In the genomic region with DNA sequence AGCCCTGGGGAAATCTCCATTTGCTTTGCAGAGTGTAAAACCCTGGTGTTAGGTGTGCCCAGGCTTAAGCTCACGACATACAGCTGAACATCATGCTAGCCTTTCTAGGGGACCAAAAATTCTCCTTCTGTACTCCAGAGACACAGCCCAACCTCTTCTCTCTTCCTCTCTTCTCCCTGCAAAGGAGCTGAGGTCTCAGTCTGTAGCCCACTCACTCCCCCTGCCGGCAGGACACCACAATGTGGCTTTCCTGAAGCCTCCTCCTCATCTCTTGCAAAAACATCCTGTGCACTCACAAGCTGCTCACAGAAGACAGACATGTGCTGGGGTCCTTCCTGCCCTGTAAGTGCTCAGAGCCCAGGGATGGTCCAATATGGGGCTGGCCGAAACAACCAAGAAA, we compare ENCODE assay signal across 10 mouse cellular contexts. TPM values are rescaled to one million over a fixed set of nuclear protein-coding genes. Genes with fewer than 3 reads are reported as not detected.
A peak's percentile ranks its signal among the peaks of the same experiment; 100 is the strongest.
DNase-seq lines count a peak whose midpoint lies in the region; ATAC-seq and TF ChIP-seq lines count a peak whose summit lies in the region.
"Had no signal": no experiment of that assay in that cellular context is flagged by ENCODE, and none has a peak within 500 bp of the region (broad histone marks: within the 10 kb centered on the region; RNA-seq: fewer than 3 reads in every experiment).

No protein-coding gene starts in this region.

- H3K4me3 ChIP-seq in gastrocnemius, adult 2 months: no peak overlapping the region
- no peak overlapping the region for H3K4me3 ChIP-seq in stomach, postnatal 0 days (ENCODE audit: low read depth, low read length)
- H3K4me3 ChIP-seq: embryonic facial prominence, embryonic 13.5 days; stomach, embryonic 15.5 days had no signal

- ATAC-seq in activated CD4-positive, CD25-positive, alpha-beta regulatory T cell, adult 4 months: peak; percentile 32
- peak; percentile 34; the same call in 1 of the 2 replicates for ATAC-seq in stomach, postnatal 0 days (ENCODE audit: low FRiP score, low TSS enrichment)

- H3K27me3 ChIP-seq in stomach, postnatal 0 days (ENCODE audit: control insufficient read depth, insufficient read depth, low read length): no peaks in the 10 kb centered on the region
- H3K27me3 ChIP-seq: embryonic facial prominence, embryonic 13.5 days; stomach, embryonic 15.5 days had no signal

- H3K4me2 ChIP-seq in stomach, postnatal 0 days (replicated peaks; ENCODE audit: low read depth): no peak overlapping the region
- H3K4me2 ChIP-seq: embryonic facial prominence, embryonic 13.5 days; stomach, embryonic 15.5 days had no signal

- DNase-seq in 3T3-L1 (ENCODE audit: low read depth, low spot score) (peak; percentile 71), liver (peak; percentile 71)
- DNase-seq in cerebellum, postnatal 36 days: peak; percentile 70 to 76
- DNase-seq in gastrocnemius, adult 2 months: peak; percentile 82
- DNase-seq in kidney, adult 9 months: peak; percentile 60
- peak; percentile 65 for DNase-seq in neural tube, embryonic 10.5 days (ENCODE audit: extremely low spot score, low spot score)
- peak; percentile 80 for DNase-seq in stomach, postnatal 0 days (ENCODE audit: low spot score)

- intact Hi-C loops in gastrocnemius, adult 2 months (cut with DNase I): loop anchor here (1.0 to 10.0 kb wide), 2 partner anchors 100 to 368 kb away; no protein-coding TSS in a partner anchor

- peak; percentile 82 for TF ChIP-seq CTCF in gastrocnemius, adult 2 months (IDR thresholded peaks at IDR 0.05)
- peak; percentile 88 for TF ChIP-seq CTCF in stomach, postnatal 0 days (IDR thresholded peaks at IDR 0.05; ENCODE audit: low read depth)

- no peak overlapping the region for H3K9ac ChIP-seq in stomach, postnatal 0 days (ENCODE audit: low read length)
- H3K9ac ChIP-seq: embryonic facial prominence, embryonic 13.5 days; stomach, embryonic 15.5 days had no signal

- no peak for TF ChIP-seq EP300 in stomach, postnatal 0 days (optimal IDR thresholded peaks at IDR 0.05)

- no peaks in the 10 kb centered on the region for H3K4me1 ChIP-seq in stomach, postnatal 0 days (replicated peaks; ENCODE audit: control insufficient read depth, insufficient read depth)
- H3K4me1 ChIP-seq: embryonic facial prominence, embryonic 13.5 days; stomach, embryonic 15.5 days had no signal

- H3K27ac ChIP-seq in gastrocnemius, adult 2 months: no peak overlapping the region
- no peak overlapping the region for H3K27ac ChIP-seq in stomach, postnatal 0 days (replicated peaks)
- H3K27ac ChIP-seq: embryonic facial prominence, embryonic 13.5 days; stomach, embryonic 15.5 days had no signal

- H3K36me3 ChIP-seq in stomach, postnatal 0 days (ENCODE audit: control insufficient read depth, insufficient read depth, low read length): peaks cover 24% of the 10 kb centered on the region

- no peaks in the 10 kb centered on the region for H3K9me3 ChIP-seq in stomach, postnatal 0 days (ENCODE audit: control insufficient read depth, low read length)
- H3K9me3 ChIP-seq: embryonic facial prominence, embryonic 13.5 days; stomach, embryonic 15.5 days had no signal

- WGBS in stomach, postnatal 0 days: 38% methylated on average over 3 of the region's 3 CpGs

RNA-seq across cellular contexts. Expression of a gene that starts 27.1 kb away (rescaled TPM):
- under 1 TPM in 1 of 2 experiments, not detected in 1; 0.09 TPM for polyA plus RNA-seq in activated CD4-positive, CD25-positive, alpha-beta regulatory T cell, adult 4 months (2017; shearing (Covaris generic))
- total RNA-seq in gastrocnemius, adult 2 months (2021): 1 to 10 TPM; 1.4 to 3.5 TPM
- polyA plus RNA-seq in stomach, postnatal 0 days (2015; fragmentation: Nextera tagmentation; extraction: Ambion mirVana): 0.79 and 0.96 TPM in 2 replicates
